Mouse (Mus musculus): ENCODE data around the gene Nceh1. TPM values are rescaled to one million over a fixed set of nuclear protein-coding genes. Genes with fewer than 3 reads are reported as not detected.

Gene Nceh1
- total and polyA plus RNA-seq, 3 experiments, result 8.5 to 11.8 (median 9.2) TPM

DNA sequence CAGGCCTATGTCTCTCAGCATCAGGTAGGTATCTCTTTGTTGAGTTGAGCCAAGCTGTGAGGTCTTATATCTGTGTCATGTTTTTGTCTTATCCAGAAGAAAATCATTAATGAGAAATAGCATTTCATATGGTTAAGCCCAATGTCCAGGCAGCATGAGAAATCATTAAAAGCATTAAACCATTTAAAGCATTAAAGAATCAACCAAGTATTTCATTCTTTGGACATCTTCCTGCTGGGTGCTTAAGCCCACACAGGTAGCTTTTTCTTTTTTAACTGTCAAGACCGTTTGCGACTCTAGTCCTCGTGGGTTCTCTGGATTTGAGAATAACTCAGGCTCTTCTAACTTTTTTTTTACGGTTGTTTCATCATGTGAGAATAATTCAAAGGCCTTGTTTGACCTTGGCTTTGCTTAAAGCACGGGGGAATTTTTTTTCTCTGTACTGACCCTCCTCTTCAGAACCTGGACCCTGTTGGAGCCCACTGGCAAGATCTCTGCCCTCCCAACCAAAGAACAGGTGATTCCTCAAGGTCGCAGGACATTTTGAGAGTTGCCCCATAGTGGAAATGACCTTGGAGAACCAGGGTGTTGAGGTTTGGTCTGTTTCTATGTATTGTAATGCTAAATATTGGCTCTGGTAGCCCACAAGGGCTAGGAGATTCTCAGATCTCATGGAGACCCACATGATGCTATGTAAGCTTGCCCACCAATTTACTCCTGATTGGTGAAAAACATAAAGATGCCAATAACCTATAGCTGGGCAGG, 20.9 kb upstream of the Nceh1 start:
- no peaks in the 10 kb centered on the region for H3K79me2 ChIP-seq (replicated peaks; ENCODE audit: control insufficient read depth, extremely low read depth, insufficient read depth, poor library complexity, severe bottlenecking)
- TF ChIP-seq UBTF (IDR thresholded peaks at IDR 0.05; ENCODE audit: low read depth, low read length) (no peak), NELFE (IDR thresholded peaks at IDR 0.05; ENCODE audit: low read depth, low read length) (no peak), TCF12 (IDR thresholded peaks at IDR 0.05; ENCODE audit: low read depth, low read length) (no peak), ETS1 (conservative IDR thresholded peaks at IDR 0.05; ENCODE audit: low read depth, low read length) (no peak), MEF2A (IDR thresholded peaks at IDR 0.05; ENCODE audit: borderline replicate concordance, low read depth, low read length) (no peak), MAX (IDR thresholded peaks at IDR 0.05; ENCODE audit: low read length) (no peak), POLR2A (IDR thresholded peaks at IDR 0.05; ENCODE audit: low read depth, low read length) (no peak), PAX5 (IDR thresholded peaks at IDR 0.05; ENCODE audit: low read length) (no peak), ZKSCAN1 (IDR thresholded peaks at IDR 0.05; ENCODE audit: borderline replicate concordance, low read depth, low read length) (no peak), CHD2 (IDR thresholded peaks at IDR 0.05; ENCODE audit: low read length) (no peak), EP300 (IDR thresholded peaks at IDR 0.05; ENCODE audit: low read length) (no peak), CHD1 (IDR thresholded peaks at IDR 0.05; ENCODE audit: low read depth, low read length) (no peak), MAZ (IDR thresholded peaks at IDR 0.05; ENCODE audit: low read depth, low read length) (no peak), ELF1 (IDR thresholded peaks at IDR 0.05; ENCODE audit: low read depth, low read length) (no peak), RAD21 (IDR thresholded peaks at IDR 0.05; ENCODE audit: low read depth, low read length) (no peak), MYC (IDR thresholded peaks at IDR 0.05; ENCODE audit: low read depth, low read length) (no peak), CTCF (conservative IDR thresholded peaks at IDR 0.05 in 1 of 2, IDR thresholded peaks at IDR 0.05 in 1 of 2; ENCODE audit: low read depth in 2 of 2, low read length in 2 of 2) (no peak), ZC3H11A (IDR thresholded peaks at IDR 0.05; ENCODE audit: low read depth, low read length) (no peak)
- no peak for DNase-seq (ENCODE audit: extremely low read depth)
- no peak overlapping the region for H3K4me2 ChIP-seq (ENCODE audit: insufficient read depth, low read depth, poor library complexity, severe bottlenecking)
- no peak overlapping the region for H3K9ac ChIP-seq (ENCODE audit: insufficient read depth, low read depth)
- no peak overlapping the region for H3K27ac ChIP-seq (ENCODE audit: insufficient read depth, low read depth)
- dilution Hi-C loops (cut with MboI; ENCODE audit: extremely low pct_ligation_motif_present, extremely low pct_unique_long_range_greater_than_20kb, low sequenced_read_pairs), result no loop called here
- in situ Hi-C loops (cut with MboI; ENCODE audit: low pct_ligation_motif_present, low pct_unique_long_range_greater_than_20kb, low sequenced_read_pairs), result no loop called here
- H3K4me1 ChIP-seq (ENCODE audit: control insufficient read depth in 1 of 2, insufficient read depth in 2 of 2), result peaks cover 4 to 6% of the 10 kb centered on the region in 2 experiments
- H3K4me3 ChIP-seq (replicated peaks in 1 of 3; ENCODE audit: low read depth in 2 of 3, low read length in 2 of 3, poor library complexity in 1 of 3), result no peak overlapping the region
- no peaks in the 10 kb centered on the region for H3K36me3 ChIP-seq (replicated peaks in 1 of 2; ENCODE audit: control insufficient read depth in 1 of 2, insufficient read depth in 1 of 2, low read length in 1 of 2)
- no peaks in the 10 kb centered on the region for H3K27me3 ChIP-seq (replicated peaks)
- H3K9me3 ChIP-seq (replicated peaks; ENCODE audit: low read length), result no peaks in the 10 kb centered on the region

DNA sequence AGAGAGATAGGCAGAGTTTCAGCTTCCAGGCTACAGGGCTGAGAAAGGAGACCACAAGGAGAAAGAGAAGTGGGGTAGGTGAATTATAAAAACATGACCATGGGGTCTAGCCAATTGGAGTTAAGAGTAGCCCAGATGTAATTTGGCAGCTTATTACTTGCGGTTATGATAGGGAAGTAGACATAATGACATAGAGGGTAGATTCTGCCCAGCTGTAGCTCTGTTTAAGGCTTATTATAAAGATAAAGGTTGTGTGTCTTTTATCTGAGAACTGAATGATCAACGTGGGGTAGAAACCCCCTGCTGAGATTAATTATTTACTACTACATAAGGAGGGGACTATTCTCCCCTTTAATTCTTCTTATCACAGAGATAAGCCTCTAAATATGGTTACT, 20.4 kb upstream of the Nceh1 start:
- no peak for DNase-seq (ENCODE audit: extremely low read depth)
- dilution Hi-C loops (cut with MboI; ENCODE audit: extremely low pct_ligation_motif_present, extremely low pct_unique_long_range_greater_than_20kb, low sequenced_read_pairs) (no loop called here), in situ Hi-C loops (cut with MboI; ENCODE audit: low pct_ligation_motif_present, low pct_unique_long_range_greater_than_20kb, low sequenced_read_pairs) (no loop called here)
- Histone ChIP-seq H3K4me2 (ENCODE audit: insufficient read depth, low read depth, poor library complexity, severe bottlenecking) (no peak overlapping the region), H3K27ac (ENCODE audit: insufficient read depth, low read depth) (no peak overlapping the region), H3K79me2 (replicated peaks; ENCODE audit: control insufficient read depth, extremely low read depth, insufficient read depth, poor library complexity, severe bottlenecking) (no peaks in the 10 kb centered on the region), H3K9ac (ENCODE audit: insufficient read depth, low read depth) (no peak overlapping the region), H3K9me3 (replicated peaks; ENCODE audit: low read length) (no peaks in the 10 kb centered on the region), H3K36me3 (replicated peaks in 1 of 2; ENCODE audit: control insufficient read depth in 1 of 2, insufficient read depth in 1 of 2, low read length in 1 of 2) (no peaks in the 10 kb centered on the region), H3K27me3 (replicated peaks) (no peaks in the 10 kb centered on the region), H3K4me3 (replicated peaks in 1 of 3; ENCODE audit: low read depth in 2 of 3, low read length in 2 of 3, poor library complexity in 1 of 3) (no peak overlapping the region), H3K4me1 (ENCODE audit: control insufficient read depth in 1 of 2, insufficient read depth in 2 of 2) (peaks cover 4 to 6% of the 10 kb centered on the region in 2 experiments)
- TF ChIP-seq IRF4 (IDR thresholded peaks at IDR 0.05; ENCODE audit: low read depth, low read length), result no peak
- no peak for TF ChIP-seq MAX (IDR thresholded peaks at IDR 0.05; ENCODE audit: low read length)
- no peak for TF ChIP-seq CHD2 (IDR thresholded peaks at IDR 0.05; ENCODE audit: low read length)
- TF ChIP-seq UBTF (IDR thresholded peaks at IDR 0.05; ENCODE audit: low read depth, low read length), result no peak
- no peak for TF ChIP-seq SMC3 (IDR thresholded peaks at IDR 0.05; ENCODE audit: low read depth, low read length)
- TF ChIP-seq ZMIZ1 (IDR thresholded peaks at IDR 0.05; ENCODE audit: low read depth, low read length), result no peak
- TF ChIP-seq PAX5 (IDR thresholded peaks at IDR 0.05; ENCODE audit: low read length), result no peak
- TF ChIP-seq ETS1 (conservative IDR thresholded peaks at IDR 0.05; ENCODE audit: low read depth, low read length), result no peak
- no peak for TF ChIP-seq BHLHE40 (IDR thresholded peaks at IDR 0.05; ENCODE audit: low read depth, low read length)
